Mouse (Mus musculus) liver, embryonic 15.5 days (tissue): ENCODE results near the gene Myt1. TPM values are rescaled to one million over a fixed set of nuclear protein-coding genes. Genes with fewer than 3 reads are reported as not detected.
A peak's percentile ranks its signal among the peaks of the same experiment; 100 is the strongest.
"Not testable (repeated sequence)": the region's sequence is repeated elsewhere in the genome, so short reads cannot be mapped to it uniquely, and the experiment has no call there.

Source experiments
- ATAC-seq: fragments of 200-750 bp; cut with Nextera tagmentation; 2 replicates; pipeline ENCODE4 v1.8.0; 2017; ENCODE audit warnings: moderate number of reproducible peaks, mild to moderate bottlenecking, moderate library complexity; ENCODE audit not compliant: insufficient read depth
- H3K27ac ChIP-seq: fragments of 300-500 bp; sonication (generic); replicated peaks from 2 replicates; pipeline ENCODE4 v1.5.1; 2015; ENCODE audit warnings: mild to moderate bottlenecking, inconsistent platforms
- H3K27me3 ChIP-seq: fragments of 300-500 bp; sonication (generic); 2 replicates; pipeline ENCODE4 v1.6.1; 2015; ENCODE audit warnings: mild to moderate bottlenecking, inconsistent platforms
- H3K36me3 ChIP-seq: fragments of 300-500 bp; sonication (generic); replicated peaks from 2 replicates; pipeline ENCODE4 v1.6.1; 2015; ENCODE audit warnings: moderate library complexity, mild to moderate bottlenecking, inconsistent platforms
- H3K4me1 ChIP-seq: fragments of 300-500 bp; sonication (generic); replicated peaks from 2 replicates; pipeline ENCODE4 v1.6.1; 2015; ENCODE audit warnings: inconsistent platforms
- H3K4me2 ChIP-seq: fragments of 300-500 bp; sonication (generic); 2 replicates; pipeline ENCODE4 v1.6.1; 2015; ENCODE audit warnings: moderate library complexity, mild to moderate bottlenecking, inconsistent platforms
- H3K4me3 ChIP-seq: fragments of 300-500 bp; sonication (generic); replicated peaks from 2 replicates; pipeline ENCODE4 v1.5.1; 2015; ENCODE audit warnings: mild to moderate bottlenecking, inconsistent platforms
- H3K9ac ChIP-seq: fragments of 300-500 bp; sonication (generic); 2 replicates; pipeline ENCODE4 v1.6.1; 2015; ENCODE audit warnings: moderate library complexity, mild to moderate bottlenecking, inconsistent platforms
- H3K9me3 ChIP-seq: fragments of 300-500 bp; sonication (generic); replicated peaks from 2 replicates; pipeline ENCODE4 v1.6.1; 2016; ENCODE audit warnings: inconsistent platforms
- WGBS: fragments of 180-500 bp; shearing (Covaris S2); methylation state at CpG from one replicate; pipeline ENCODE4 v1.1.7; 2015; ENCODE audit warnings: mixed read lengths; ENCODE audit not compliant: insufficient replicate concordance; 5-methylcytosine and 5-hydroxymethylcytosine counted together
- polyA plus RNA-seq: library from polyadenylated mRNA; unstranded; fragments of >200 nt; fragmentation: Nextera tagmentation; extraction: Ambion mirVana; gene quantifications from 2 replicates; pipeline ENCODE4 v1.2.1, GENCODE M21; 2015

Gene Myt1
- polyA plus RNA-seq, 1 experiment from 2014 or later: not detected

DNA sequence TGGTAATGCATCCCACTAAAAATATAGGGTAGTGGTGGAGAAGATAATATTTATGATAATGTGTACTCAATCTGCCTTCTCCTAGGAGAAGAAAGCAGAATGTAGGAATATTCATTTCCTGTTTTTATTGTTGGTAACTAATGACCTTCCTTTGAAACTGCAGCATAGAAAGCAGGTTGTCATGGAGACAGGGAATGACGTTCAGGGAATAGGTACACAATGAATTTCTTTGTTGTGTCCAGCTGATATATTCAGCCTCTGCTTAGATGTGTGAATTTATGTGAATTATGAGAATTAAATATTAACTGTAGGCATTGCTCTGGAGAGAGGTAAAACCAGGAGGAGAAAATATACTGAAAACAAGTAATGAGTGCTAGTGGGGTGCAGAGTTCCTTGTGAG lies 18.3 kb downstream of the Myt1 start:
- no peaks in the 10 kb centered on the region for H3K27me3 ChIP-seq
- WGBS: 45% methylated on average over 1 of the region's 1 CpGs

DNA sequence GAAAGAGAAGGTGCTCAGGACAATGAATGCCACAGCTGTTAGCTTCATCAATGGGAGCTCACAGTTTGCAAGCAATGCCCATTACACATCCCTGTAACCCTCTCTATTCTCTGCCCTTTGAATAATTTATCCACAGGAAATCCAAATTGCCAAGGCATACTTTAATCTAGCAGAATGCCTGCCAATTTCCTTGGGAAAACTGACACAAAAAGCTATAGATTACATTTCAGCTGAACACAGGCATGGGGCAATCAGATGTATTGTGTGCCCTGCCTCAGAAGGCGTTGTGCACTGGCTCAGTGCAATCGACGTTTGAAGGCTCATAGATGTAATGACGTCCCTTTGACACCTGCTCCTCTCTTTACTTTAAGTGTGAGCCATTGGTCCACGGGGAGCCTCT lies 24.7 kb downstream of the Myt1 start:
- no peaks in the 10 kb centered on the region for H3K27me3 ChIP-seq
- WGBS: 51% methylated on average over 5 of the region's 5 CpGs
- no peaks in the 10 kb centered on the region for H3K4me1 ChIP-seq
- H3K27ac ChIP-seq: no peak overlapping the region
- no peaks in the 10 kb centered on the region for H3K36me3 ChIP-seq
- no peak overlapping the region for H3K4me2 ChIP-seq
- no peak overlapping the region for H3K9ac ChIP-seq
- H3K9me3 ChIP-seq: no peaks in the 10 kb centered on the region
- H3K4me3 ChIP-seq: no peak overlapping the region
- no peak for ATAC-seq

More for the DNA sequence above, 18.3 kb downstream of the Myt1 start:
- ATAC-seq: no peak
- Histone ChIP-seq H3K4me3 (no peak overlapping the region), H3K4me2 (no peak overlapping the region), H3K27ac (no peak overlapping the region), H3K4me1 (no peaks in the 10 kb centered on the region), H3K9me3 (no peaks in the 10 kb centered on the region), H3K9ac (no peak overlapping the region), H3K36me3 (no peaks in the 10 kb centered on the region)

DNA sequence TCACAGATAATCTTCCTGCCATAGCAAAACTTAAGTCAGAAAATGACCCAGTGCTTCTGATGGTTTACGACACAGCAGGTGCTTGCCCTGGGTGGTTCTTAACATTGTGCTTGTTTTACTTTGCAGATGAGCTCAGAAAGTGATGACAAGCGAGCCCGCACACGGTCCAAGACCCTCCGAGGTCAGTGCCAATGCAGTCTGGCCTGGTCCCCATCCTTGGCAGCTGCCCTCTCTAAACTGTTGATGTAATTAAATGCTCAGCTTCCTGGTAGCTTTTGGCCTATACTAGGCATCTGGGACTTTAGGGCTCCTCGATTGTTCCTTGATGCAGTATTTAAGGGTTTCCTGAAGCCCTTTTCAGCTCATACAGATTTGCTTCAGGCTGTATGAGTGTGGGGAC lies 26.3 kb downstream of the Myt1 start:
- H3K36me3 ChIP-seq: no peaks in the 10 kb centered on the region
- H3K4me3 ChIP-seq: no peak overlapping the region
- no peak overlapping the region for H3K4me2 ChIP-seq
- ATAC-seq: no peak
- H3K27me3 ChIP-seq: no peaks in the 10 kb centered on the region
- no peaks in the 10 kb centered on the region for H3K4me1 ChIP-seq
- no peaks in the 10 kb centered on the region for H3K9me3 ChIP-seq
- no peak overlapping the region for H3K27ac ChIP-seq
- WGBS: 59% methylated on average over 6 of the region's 6 CpGs
- no peak overlapping the region for H3K9ac ChIP-seq

DNA sequence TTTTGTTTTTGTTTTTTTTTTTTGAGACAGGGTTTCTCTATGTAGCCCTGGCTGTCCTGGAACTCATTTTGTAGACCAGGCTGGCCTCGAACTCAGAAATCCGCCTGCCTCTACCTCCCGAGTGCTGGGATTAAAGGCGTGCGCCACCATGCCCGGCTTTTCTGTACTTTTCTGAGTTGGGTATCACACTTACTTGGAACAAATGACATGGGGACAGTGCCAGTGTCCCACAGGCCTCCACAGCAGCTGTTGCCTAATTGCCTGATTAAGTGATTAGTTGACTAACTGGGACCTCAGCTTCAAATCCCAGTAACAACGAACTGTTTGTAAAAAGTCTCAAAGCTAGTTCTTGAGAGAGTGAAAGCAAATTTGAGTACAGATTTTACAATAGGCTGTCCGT lies 30.1 kb downstream of the Myt1 start:
- WGBS: 70% methylated on average over 8 of the region's 8 CpGs
- H3K4me2 ChIP-seq, H3K27me3 ChIP-seq, H3K36me3 ChIP-seq, H3K4me1 ChIP-seq, ATAC-seq, H3K27ac ChIP-seq, H3K4me3 ChIP-seq, H3K9ac ChIP-seq, H3K9me3 ChIP-seq: not testable (repeated sequence)

DNA sequence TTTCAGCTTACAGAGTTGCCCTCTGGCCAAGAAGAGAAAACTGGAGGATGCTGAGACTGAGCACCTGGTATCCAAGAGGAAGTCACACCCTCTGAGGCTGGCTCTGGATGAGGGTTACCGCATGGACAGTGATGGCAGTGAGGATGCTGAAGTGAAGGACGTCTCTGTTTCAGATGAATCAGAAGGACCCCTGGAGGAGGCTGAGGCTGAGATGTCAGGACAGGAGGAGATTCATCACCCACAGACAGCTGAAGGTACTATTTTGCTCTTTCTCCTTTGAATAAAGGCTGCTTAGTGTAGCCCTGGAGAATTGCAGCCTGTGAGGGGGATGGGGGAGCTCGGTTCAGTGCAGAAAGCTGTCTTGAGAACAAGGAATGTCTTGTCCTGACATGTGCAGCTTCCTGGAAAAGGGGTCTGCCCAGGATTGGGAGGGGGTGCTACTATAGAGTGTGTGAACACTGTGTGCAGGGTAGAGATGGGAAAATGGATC lies 32.6 kb downstream of the Myt1 start:
- H3K4me1 ChIP-seq: no peaks in the 10 kb centered on the region
- no peak overlapping the region for H3K9ac ChIP-seq
- H3K4me2 ChIP-seq: no peak overlapping the region
- no peaks in the 10 kb centered on the region for H3K9me3 ChIP-seq
- whole genome bisulfite sequencing: 54% methylated on average over 3 of the region's 3 CpGs
- no peak for ATAC-seq
- no peaks in the 10 kb centered on the region for H3K36me3 ChIP-seq
- H3K27me3 ChIP-seq: no peaks in the 10 kb centered on the region
- H3K27ac ChIP-seq: no peak overlapping the region
- H3K4me3 ChIP-seq: no peak overlapping the region

DNA sequence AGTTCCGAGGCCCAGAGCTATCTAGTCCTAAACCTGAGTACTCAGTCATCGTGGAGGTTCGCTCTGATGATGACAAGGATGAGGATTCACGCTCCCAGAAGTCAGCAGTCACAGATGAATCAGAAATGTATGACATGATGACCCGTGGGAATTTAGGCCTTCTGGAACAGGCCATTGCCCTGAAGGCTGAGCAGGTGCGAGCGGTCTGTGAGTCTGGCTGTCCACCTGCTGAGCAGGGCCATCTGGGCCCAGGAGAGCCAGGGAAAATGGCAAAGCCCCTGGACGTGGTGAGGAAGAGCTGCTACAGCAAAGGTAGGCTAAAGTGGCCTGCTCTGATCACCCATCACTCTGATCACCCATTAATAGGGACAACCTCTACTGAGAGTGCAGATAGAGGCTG lies 34.5 kb downstream of the Myt1 start:
- Histone ChIP-seq H3K9me3 (no peaks in the 10 kb centered on the region), H3K9ac (no peak overlapping the region), H3K27me3 (no peaks in the 10 kb centered on the region), H3K27ac (no peak overlapping the region), H3K4me3 (no peak overlapping the region), H3K4me2 (no peak overlapping the region), H3K4me1 (no peaks in the 10 kb centered on the region), H3K36me3 (no peaks in the 10 kb centered on the region)
- 53% methylated on average over 8 of the region's 8 CpGs for WGBS
- no peak for ATAC-seq

DNA sequence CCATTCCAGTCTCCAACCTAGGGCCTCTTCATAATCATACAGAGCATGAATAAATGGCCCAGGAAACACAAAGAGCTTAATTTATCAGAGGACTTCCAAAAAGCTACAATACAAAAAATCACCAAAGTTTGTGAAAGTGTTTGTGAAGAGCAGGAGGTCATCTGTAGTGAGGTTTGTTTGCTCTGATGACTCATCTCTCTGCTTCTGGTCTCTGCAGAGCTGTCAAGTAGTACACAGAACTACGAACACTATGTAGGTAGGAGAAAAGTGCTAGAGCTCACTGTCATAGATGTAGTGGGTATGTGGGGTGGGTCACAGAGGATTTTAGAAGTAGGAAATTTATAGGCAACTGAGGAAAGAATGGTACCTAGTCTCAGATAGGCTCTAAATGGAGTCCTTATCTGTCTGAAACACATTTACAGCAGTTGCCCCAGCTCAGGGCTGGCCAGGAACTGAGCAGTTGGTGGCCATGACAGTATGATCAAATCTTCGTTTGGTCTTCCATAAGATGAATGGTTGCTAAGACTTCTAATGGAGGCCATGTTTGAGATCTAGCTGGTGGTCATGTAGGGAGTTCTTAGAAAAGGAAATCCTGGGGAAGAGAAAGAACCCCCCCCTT lies 66.0 kb downstream of the Myt1 start:
- Histone ChIP-seq H3K9ac (no peak overlapping the region), H3K4me2 (no peak overlapping the region), H3K27ac (no peak overlapping the region), H3K27me3 (no peaks in the 10 kb centered on the region), H3K9me3 (no peaks in the 10 kb centered on the region), H3K4me1 (peaks cover 17% of the 10 kb centered on the region), H3K4me3 (no peak overlapping the region), H3K36me3 (no peaks in the 10 kb centered on the region)
- ATAC-seq: peak; percentile 83
- 32% methylated on average over 2 of the region's 2 CpGs for WGBS

DNA sequence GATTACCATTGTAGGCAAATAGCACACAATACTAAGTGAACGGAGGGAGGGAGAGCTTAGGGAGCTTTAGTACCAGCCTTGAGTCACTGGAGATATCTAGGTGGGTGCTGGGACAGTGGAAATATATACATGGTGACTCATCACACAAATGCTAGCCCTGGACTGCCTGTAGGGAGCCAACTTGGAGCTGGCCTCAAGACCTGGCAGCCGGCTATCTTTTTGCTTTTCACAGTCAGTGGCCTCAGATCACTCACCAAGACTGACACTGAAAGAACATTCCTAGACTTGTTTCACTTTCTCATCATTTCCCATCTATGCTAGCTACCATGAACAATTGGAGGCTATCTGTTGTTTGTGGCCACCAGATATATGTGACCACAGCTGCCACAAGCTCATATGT lies 69.6 kb downstream of the Myt1 start:
- H3K36me3 ChIP-seq: no peaks in the 10 kb centered on the region
- H3K4me1 ChIP-seq: peaks cover 28% of the 10 kb centered on the region
- H3K4me3 ChIP-seq: no peak overlapping the region
- no peaks in the 10 kb centered on the region for H3K27me3 ChIP-seq
- H3K27ac ChIP-seq: no peak overlapping the region
- 63% methylated on average over 2 of the region's 2 CpGs for WGBS
- no peak overlapping the region for H3K9ac ChIP-seq
- no peak overlapping the region for H3K4me2 ChIP-seq
- H3K9me3 ChIP-seq: no peaks in the 10 kb centered on the region
- no peak for ATAC-seq

DNA sequence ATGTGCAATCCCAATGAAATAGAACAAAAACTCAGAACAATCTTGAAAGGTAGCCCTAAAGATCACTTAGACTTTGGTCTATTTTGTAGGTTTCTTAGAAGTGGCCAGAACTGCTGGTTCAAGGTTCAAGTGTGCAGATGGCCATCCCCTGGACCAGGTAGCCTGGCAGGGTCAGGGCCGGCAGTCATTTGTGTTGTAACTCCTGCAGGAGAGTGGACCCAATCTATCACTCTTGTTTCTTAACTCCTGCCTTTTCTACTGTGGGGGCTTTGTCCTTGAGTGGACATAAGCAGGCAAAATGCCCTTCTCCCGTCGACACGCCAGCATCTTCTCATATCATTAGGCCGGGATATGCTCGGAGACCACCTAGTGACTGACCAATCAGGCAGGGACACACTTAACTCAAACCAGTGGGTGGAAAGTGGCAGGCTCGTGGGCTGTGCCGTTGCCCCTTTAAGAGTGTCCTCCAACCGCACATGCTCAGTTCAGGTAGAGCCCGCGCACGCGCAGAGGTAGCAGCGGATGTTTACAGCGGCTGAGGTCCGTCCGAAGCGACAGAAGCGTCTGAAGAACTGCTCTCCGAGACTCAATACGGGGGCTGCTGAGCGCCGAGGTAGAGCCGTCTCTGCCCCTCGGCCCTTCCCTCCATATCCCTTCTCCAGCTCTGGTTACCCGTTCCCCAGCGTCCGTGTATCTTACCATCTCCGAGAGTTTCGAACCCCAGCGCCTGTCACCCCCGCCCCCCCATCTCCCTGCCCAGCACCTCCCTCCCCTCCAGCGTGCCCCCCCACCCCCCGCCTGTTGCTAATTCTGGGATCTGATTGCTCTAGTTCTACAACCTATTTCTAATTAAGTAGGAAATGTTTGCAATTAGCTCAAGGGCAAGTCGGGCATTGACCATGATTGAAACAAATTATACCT lies 74.5 kb downstream of the Myt1 start, which contains the start of gene Pcmtd2:
Gene Pcmtd2 (plus strand): TSS at position 483 of the 921 bp plus-strand sequence.
- Histone ChIP-seq H3K4me2 (peak within 1 kb of the TSS; percentile 70), H3K9ac (peak within 1 kb of the TSS; percentile 89), H3K27ac (peak within 1 kb of the TSS; percentile 86), H3K27me3 (no peaks in the 10 kb centered on the region), H3K36me3 (peaks cover 11% of the 10 kb centered on the region), H3K9me3 (no peaks in the 10 kb centered on the region), H3K4me3 (peak within 1 kb of the TSS; percentile 84), H3K4me1 (peaks cover 21% of the 10 kb centered on the region)
- under 1% methylated on average over 35 of the region's 35 CpGs for WGBS
- ATAC-seq: peak; percentile 97

DNA sequence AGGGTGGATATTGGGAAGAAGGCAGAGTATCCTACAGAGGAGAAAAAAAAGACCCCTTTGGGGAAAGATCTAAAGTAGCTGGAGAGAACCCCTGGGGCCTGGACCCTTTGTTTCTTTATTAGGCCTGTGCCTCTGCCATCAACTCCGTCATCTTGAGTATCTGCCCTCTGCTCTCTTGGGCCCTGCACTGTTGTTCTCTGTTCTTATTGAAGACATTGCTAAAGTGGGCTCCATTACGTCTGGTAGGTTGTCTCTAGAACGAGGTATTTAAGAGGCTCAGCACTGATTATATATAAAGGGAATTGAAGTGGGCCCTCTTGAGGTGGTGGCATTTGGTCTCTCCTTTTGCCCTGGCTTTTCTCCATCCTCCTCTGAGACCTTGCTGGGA lies 75.2 kb downstream of the Myt1 start:
- Histone ChIP-seq H3K4me2 (peak overlapping the region; percentile 70), H3K27ac (peak overlapping the region; percentile 86), H3K9me3 (no peaks in the 10 kb centered on the region), H3K27me3 (no peaks in the 10 kb centered on the region), H3K9ac (peak overlapping the region; percentile 89), H3K4me1 (peaks cover 21% of the 10 kb centered on the region), H3K4me3 (peak overlapping the region; percentile 84), H3K36me3 (peaks cover 13% of the 10 kb centered on the region)
- ATAC-seq: peak; percentile 56
- 5% methylated on average over 3 of the region's 3 CpGs for WGBS

DNA sequence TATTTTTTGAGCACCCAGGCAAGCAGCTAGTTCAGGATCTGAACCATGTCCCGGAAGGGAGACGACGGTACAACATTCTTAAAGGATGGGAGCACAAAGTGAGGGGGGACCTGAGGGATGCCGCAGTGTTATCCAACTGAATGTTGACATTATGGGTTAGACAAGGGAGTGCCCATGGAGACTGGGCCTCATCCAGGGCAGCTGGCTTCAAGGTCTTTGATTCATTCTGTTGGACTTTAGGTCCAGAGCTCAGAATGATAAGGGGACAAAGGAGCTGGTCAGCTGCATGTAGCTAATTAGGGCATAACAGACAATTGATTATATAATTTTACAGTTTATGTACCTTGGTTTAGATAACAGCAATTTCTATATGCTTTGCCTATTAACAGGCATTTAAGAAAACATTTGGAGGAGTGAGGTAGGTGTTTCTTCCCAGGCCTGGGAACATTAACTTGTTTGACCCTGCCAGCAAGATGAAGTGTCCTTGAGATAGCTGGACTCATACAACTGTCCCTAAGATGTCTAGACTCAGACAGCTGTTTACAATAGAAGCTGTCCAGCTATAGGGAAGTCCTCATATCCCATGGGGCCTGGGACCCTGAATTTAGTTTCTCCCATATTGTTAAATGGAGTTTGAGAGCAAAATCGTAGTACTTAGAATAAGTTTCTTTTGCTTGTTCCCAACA lies 82.7 kb downstream of the Myt1 start:
- 73% methylated on average over 5 of the region's 5 CpGs for WGBS
- Histone ChIP-seq H3K36me3 (peaks cover 58% of the 10 kb centered on the region), H3K27ac (no peak overlapping the region), H3K9ac (no peak overlapping the region), H3K4me3 (no peak overlapping the region), H3K27me3 (no peaks in the 10 kb centered on the region), H3K9me3 (no peaks in the 10 kb centered on the region), H3K4me1 (no peaks in the 10 kb centered on the region), H3K4me2 (no peak overlapping the region)
- ATAC-seq: no peak
